Mouse (Mus musculus) natural killer cell, adult 2 months (primary cell): ENCODE results near the gene Rgs11.

Experiments used
- DNase-seq, 2 experiments: peaks; one replicate each; pipeline ENCODE4 v3.0.0; 2022; ENCODE audit warnings: low spot score in 2 of 2

Gene Rgs11

GRCm38 (mm10) chr17:26231156-26231555, 28.4 kb downstream of the Rgs11 start:
- no peak for DNase-seq

GRCm38 (mm10) chr17:26232863-26233262, 30.1 kb downstream of the Rgs11 start:
- no peak for DNase-seq

GRCm38 (mm10) chr17:26234386-26234785, 31.6 kb downstream of the Rgs11 start:
- DNase-seq: peak; percentile 9 to 19

- no peak for DNase-seq
Observed at GRCm38 (mm10) chr17:26235077-26235815, 32.5 kb downstream of the Rgs11 start.

GRCm38 (mm10) chr17:26237667-26238066, 34.9 kb downstream of the Rgs11 start:
- DNase-seq: no peak

GRCm38 (mm10) chr17:26239551-26239950, 36.8 kb downstream of the Rgs11 start:
- no peak for DNase-seq

GRCm38 (mm10) chr17:26240120-26240790, 37.5 kb downstream of the Rgs11 start:
- no peak for DNase-seq

GRCm38 (mm10) chr17:26240990-26241389, 38.2 kb downstream of the Rgs11 start:
- DNase-seq: no peak

GRCm38 (mm10) chr17:26243471-26244100, 40.8 kb downstream of the Rgs11 start:
- peak in 1 of 2 experiments; percentile 72 for DNase-seq

GRCm38 (mm10) chr17:26244101-26244841, 41.5 kb downstream of the Rgs11 start, which contains the start of gene Fam234a:
Fam234a (minus strand) TSS chr17:26244242.
- DNase-seq: peak; percentile 90 to 91

GRCm38 (mm10) chr17:26251886-26252538, 49.3 kb downstream of the Rgs11 start:
- DNase-seq: no peak

GRCm38 (mm10) chr17:26252539-26253251, 49.9 kb downstream of the Rgs11 start, which contains the start of gene Luc7l:
Luc7l (plus strand) TSS chr17:26252896.
- DNase-seq: peak; percentile 85 to 87

- DNase-seq: no peak
Observed at GRCm38 (mm10) chr17:26253399-26253798, 50.6 kb downstream of the Rgs11 start.

- no peak for DNase-seq
Observed at GRCm38 (mm10) chr17:26255313-26255712, 52.6 kb downstream of the Rgs11 start.
